Mouse (Mus musculus) liver, adult 2 months (tissue): Measurements from ENCODE around the gene Aebp1. TPM values are rescaled to one million over a fixed set of nuclear protein-coding genes. Genes with fewer than 3 reads are reported as not detected.

Experiments used
- DNase-seq: peaks from one replicate; pipeline ENCODE4 v3.0.0-alpha.2; 2011; ENCODE audit warnings: low read depth, low spot score; ENCODE audit errors: extremely low read depth
- H3K27ac ChIP-seq: fragments of 200-500 bp; replicated peaks from 2 replicates; pipeline ENCODE4 v1.5.1; 2012; ENCODE audit warnings: low read depth, mild to moderate bottlenecking, control low read depth, inconsistent platforms, low read length; ENCODE audit not compliant: insufficient read depth
- H3K27me3 ChIP-seq: fragments of 200-500 bp; 2 replicates; pipeline ENCODE4 v1.6.1; 2012; ENCODE audit warnings: mild to moderate bottlenecking, moderate library complexity, low read length, inconsistent platforms; ENCODE audit not compliant: control insufficient read depth, insufficient read depth
- H3K36me3 ChIP-seq: fragments of 200-500 bp; 2 replicates; pipeline ENCODE4 v1.6.1; 2012; ENCODE audit warnings: low read length, inconsistent platforms; ENCODE audit not compliant: control insufficient read depth, insufficient read depth
- H3K4me1 ChIP-seq: fragments of 200-500 bp; 2 replicates; pipeline ENCODE4 v1.6.1; 2011; ENCODE audit warnings: low read length; ENCODE audit not compliant: control insufficient read depth, insufficient read depth
- H3K4me3 ChIP-seq: fragments of 200-500 bp; 2 replicates; pipeline ENCODE4 v1.5.1; 2011; ENCODE audit warnings: low read depth, mild to moderate bottlenecking, control low read depth, low read length, moderate library complexity; ENCODE audit not compliant: insufficient read depth
- H3K79me2 ChIP-seq: fragments of 200-500 bp; 2 replicates; pipeline ENCODE4 v1.6.1; 2012; ENCODE audit warnings: inconsistent platforms, mild to moderate bottlenecking, low read length, moderate library complexity; ENCODE audit not compliant: control insufficient read depth, insufficient read depth
- H3K9ac ChIP-seq: fragments of 200-500 bp; 2 replicates; pipeline ENCODE4 v1.6.1; 2012; ENCODE audit warnings: low read depth, mild to moderate bottlenecking, control low read depth, inconsistent platforms, low read length
- CTCF ChIP-seq: fragments of 200-500 bp; IDR thresholded peaks from 2 replicates; pipeline ENCODE4 v1.5.1; 2011; ENCODE audit warnings: low read depth, low read length, control low read depth
- POLR2A ChIP-seq: fragments of 200-500 bp; IDR thresholded peaks from 2 replicates; pipeline ENCODE4 v1.6.1; 2011; ENCODE audit warnings: low read length, control low read depth; ENCODE audit not compliant: insufficient read depth; ENCODE audit errors: extremely low read depth
- WGBS: fragments of 180-500 bp; shearing (Covaris S2); methylation state at CpG from one replicate; pipeline ENCODE4 v1.1.7; 2018; 5-methylcytosine and 5-hydroxymethylcytosine counted together
- polyA plus RNA-seq: library from polyadenylated mRNA; depleted of rRNA; stranded (reverse); fragments of >200 nt; gene quantifications from 2 replicates; pipeline ENCODE4 v1.2.3, GENCODE M21; 2012; rRNA removed
- total RNA-seq: library from RNA; depleted of rRNA; stranded (reverse); fragments of >200 nt; gene quantifications from 2 replicates; pipeline ENCODE4 v1.2.3, GENCODE M21; 2014; rRNA removed

Aebp1 gene
- total RNA-seq = 0.83 and 1.7 TPM in 2 replicates
- polyA plus RNA-seq = 1.4 and 1.6 TPM in 2 replicates

DNA sequence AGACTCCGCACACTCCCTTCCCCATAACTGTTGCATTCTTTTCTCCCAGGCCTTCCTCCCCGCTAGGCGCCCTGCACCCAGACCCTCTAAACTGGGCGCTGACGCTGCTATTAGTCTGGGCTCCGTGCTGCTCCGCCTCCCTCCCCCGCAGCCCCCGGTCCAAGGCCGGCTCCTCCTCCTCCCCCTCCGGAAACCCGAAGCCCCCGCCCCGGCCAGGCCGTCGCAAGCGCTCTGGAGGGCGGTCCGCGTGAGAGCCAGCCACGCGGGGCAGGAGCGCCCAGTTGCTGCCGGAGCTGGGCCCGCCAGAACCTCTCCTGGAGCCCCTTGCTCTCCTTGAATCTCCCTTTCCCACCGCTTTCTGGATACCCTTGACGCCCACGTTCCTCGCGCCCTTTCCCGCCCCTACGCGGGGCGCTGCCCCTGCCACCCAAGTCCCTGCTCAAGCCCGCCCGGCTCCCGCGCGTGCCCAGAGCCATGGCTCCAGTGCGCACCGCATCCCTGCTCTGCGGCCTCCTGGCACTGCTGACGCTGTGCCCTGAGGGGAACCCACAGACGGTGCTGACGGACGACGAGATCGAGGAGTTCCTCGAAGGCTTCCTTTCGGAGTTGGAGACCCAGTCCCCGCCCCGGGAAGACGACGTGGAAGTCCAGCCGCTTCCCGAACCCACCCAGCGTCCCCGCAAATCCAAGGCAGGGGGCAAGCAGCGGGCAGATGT lies at the start of gene Aebp1:
Aebp1 (plus strand) TSS at position 270 of the 716 bp plus-strand sequence.
- Histone ChIP-seq H3K4me1 (no peaks in the 10 kb centered on the region), H3K9ac (peak within 1 kb of the TSS; percentile 10; the same call in 1 of the 2 replicates), H3K36me3 (no peaks in the 10 kb centered on the region), H3K27ac (no peak within 1 kb of the TSS), H3K27me3 (peaks cover 2% of the 10 kb centered on the region; the same call in 1 of the 2 replicates), H3K4me3 (peak within 1 kb of the TSS; percentile 53), H3K79me2 (no peaks in the 10 kb centered on the region)
- DNase-seq = no peak
- WGBS = 4% methylated on average over 59 of the region's 59 CpGs
- no peak for TF ChIP-seq CTCF

DNA sequence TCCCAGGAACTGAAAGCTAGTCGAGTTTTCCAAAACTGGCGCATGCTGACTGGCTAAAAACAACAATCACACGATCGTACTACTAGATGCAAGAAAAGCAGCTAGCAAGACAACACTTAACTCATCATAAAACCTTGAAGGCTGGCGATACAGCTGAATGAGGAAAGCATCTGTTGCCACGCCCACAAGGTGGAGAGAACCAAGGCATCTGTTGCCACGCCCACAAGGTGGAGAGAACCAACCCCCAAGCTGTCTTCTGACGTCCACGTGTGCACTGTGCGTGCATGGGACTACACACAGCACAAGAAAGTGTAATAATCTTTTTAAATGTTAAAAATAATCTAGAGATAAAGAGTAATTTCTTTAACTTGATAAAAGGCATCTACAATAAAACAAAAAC lies 48.4 kb upstream of the Aebp1 start:
- no peaks in the 10 kb centered on the region for H3K79me2 ChIP-seq
- no peak overlapping the region for H3K4me3 ChIP-seq
- no peak overlapping the region for H3K27ac ChIP-seq
- no peaks in the 10 kb centered on the region for H3K36me3 ChIP-seq
- H3K27me3 ChIP-seq = no peaks in the 10 kb centered on the region
- no peak overlapping the region for H3K9ac ChIP-seq
- H3K4me1 ChIP-seq = no peaks in the 10 kb centered on the region
- DNase-seq = no peak
- TF ChIP-seq POLR2A (no peak), CTCF (no peak)
- 83% methylated on average over 10 of the region's 10 CpGs for WGBS

DNA sequence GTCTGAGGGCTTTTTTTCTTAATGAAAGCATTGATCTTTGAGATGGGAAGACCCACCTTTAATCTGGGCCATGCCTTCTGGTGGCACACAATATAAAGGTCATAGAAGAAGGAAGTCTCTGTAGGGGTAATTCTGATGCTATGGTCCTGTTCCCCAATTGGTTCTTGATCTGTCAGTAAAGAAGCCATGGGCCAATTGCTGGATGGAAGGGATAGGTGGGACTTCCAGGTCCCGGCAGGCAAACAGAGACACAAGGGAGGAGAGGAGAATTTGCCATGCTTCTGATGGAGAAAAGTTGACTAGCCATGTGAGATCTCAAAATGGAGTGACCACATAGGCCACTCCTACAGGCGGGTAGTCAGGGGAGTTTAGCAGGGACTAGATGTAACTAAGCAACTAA lies 42.5 kb upstream of the Aebp1 start:
- WGBS = 75% methylated on average over 2 of the region's 2 CpGs
- H3K27me3 ChIP-seq = no peaks in the 10 kb centered on the region
- DNase-seq = no peak
- H3K79me2 ChIP-seq = no peaks in the 10 kb centered on the region
- no peaks in the 10 kb centered on the region for H3K36me3 ChIP-seq
- H3K9ac ChIP-seq = no peak overlapping the region
- no peak for TF ChIP-seq POLR2A
- TF ChIP-seq CTCF = no peak
- H3K4me1 ChIP-seq = no peaks in the 10 kb centered on the region
- H3K4me3 ChIP-seq = no peak overlapping the region
- H3K27ac ChIP-seq = no peak overlapping the region

DNA sequence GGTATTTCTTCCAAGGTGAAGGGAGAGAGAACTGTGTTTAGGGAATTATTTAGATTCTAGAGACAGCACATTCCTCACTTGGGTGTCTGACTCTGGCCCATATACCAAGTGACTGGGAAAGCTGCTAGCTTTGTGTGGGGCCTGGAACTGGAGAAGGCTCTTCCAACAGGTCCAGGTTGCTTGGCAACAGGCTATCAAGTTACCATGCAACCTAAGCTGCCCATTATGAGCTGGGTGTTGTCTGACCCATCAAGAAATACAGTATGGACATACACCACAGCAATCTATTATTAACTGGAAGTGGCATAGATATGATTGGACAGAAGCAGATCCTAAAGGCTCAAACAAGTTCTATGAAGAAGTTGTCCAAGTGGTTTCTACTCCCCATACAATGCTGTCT lies 36.3 kb upstream of the Aebp1 start:
- no peak for DNase-seq
- no peak overlapping the region for H3K4me3 ChIP-seq
- no peaks in the 10 kb centered on the region for H3K4me1 ChIP-seq
- H3K36me3 ChIP-seq = 0 out of 2 replicates have a peak, but pooled peaks cover 2% of the 10 kb centered on the region
- no peak overlapping the region for H3K9ac ChIP-seq
- no peaks in the 10 kb centered on the region for H3K79me2 ChIP-seq
- H3K27ac ChIP-seq = no peak overlapping the region
- TF ChIP-seq CTCF (no peak), POLR2A (no peak)
- H3K27me3 ChIP-seq = no peaks in the 10 kb centered on the region

DNA sequence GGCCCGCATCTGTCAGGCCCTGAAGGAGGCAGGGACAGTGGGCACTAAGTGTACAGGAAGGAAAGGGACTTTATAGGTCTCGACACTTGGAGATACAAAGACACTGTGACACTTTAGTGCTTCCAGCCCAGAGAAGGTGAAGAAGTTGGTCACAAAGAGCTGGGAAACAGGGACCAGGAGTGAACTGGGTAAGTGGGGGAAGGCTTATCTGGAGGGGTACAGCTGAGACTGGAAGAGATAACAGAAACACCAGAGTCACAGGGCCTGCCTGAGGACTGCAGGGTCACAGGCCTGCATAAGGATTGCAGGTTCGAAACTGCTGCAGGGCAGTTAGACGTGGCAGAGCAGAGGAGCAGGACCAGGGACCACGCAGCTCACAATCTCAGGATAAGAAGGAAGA lies 33.8 kb upstream of the Aebp1 start:
- Histone ChIP-seq H3K79me2 (no peaks in the 10 kb centered on the region), H3K4me1 (no peaks in the 10 kb centered on the region), H3K27ac (no peak overlapping the region), H3K9ac (no peak overlapping the region), H3K36me3 (peaks cover 5% of the 10 kb centered on the region; the same call in 1 of the 2 replicates), H3K27me3 (no peaks in the 10 kb centered on the region), H3K4me3 (no peak overlapping the region)
- TF ChIP-seq POLR2A (no peak), CTCF (no peak)
- DNase-seq = no peak
- 90% methylated on average over 5 of the region's 5 CpGs for WGBS

DNA sequence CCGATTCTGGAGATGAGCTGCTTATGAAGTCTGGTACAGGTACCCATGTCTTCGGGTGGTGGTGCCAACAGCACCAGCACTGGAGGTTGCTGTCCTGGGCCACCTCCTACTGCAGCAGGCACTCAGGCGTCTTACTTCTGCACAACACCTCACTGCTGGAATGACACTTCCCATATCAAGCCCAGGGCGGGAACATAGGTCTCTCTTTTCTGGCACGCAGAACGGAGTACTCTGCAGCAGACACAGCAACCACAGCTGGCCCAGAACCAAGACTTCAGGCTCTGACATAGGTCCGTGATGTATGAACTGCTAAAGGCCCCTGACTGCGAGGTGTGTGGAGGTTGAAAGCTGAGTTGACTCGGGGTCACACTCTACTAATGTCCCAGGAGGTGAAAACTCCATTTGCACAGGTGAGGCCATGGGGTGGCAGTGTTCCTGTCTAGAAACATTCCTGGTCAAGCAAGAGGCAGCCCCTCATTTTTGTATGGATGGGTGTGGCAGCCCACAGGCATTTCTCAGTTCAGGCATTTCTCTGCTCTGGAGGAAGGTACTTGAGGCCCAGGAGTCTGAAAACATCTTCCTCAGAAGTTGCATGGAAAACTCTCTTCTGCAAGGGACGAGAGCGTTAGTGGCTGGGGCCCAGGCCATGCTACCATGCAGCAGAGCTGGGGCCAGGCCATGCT lies 33.1 kb upstream of the Aebp1 start:
- TF ChIP-seq CTCF (no peak), POLR2A (no peak)
- Histone ChIP-seq H3K27me3 (no peaks in the 10 kb centered on the region), H3K79me2 (no peaks in the 10 kb centered on the region), H3K36me3 (peaks cover 5% of the 10 kb centered on the region; the same call in 1 of the 2 replicates), H3K27ac (no peak overlapping the region), H3K4me1 (no peaks in the 10 kb centered on the region), H3K9ac (no peak overlapping the region), H3K4me3 (no peak overlapping the region)
- no peak for DNase-seq
- 86% methylated on average over 11 of the region's 11 CpGs for WGBS
